Mouse (Mus musculus) heart, adult 2 months (tissue): ENCODE results near the gene Cep135. TPM values are rescaled to one million over a fixed set of nuclear protein-coding genes. Genes with fewer than 3 reads are reported as not detected.
A peak's percentile ranks its signal among the peaks of the same experiment; 100 is the strongest.

ENCODE experiments used
- DNase-seq, 2 experiments: peaks; one replicate each; pipeline ENCODE4 v3.0.0; 2021
- H3K27ac ChIP-seq: fragments of 200-600 bp; 2 replicates; pipeline ENCODE4 v1.8.1; 2022
- H3K27me3 ChIP-seq: fragments of 200-500 bp; 2 replicates; pipeline ENCODE4 v1.6.1; 2012; ENCODE audit warnings: mild to moderate bottlenecking, low read length, inconsistent platforms, mixed read lengths; ENCODE audit not compliant: control insufficient read depth, insufficient read depth
- H3K36me3 ChIP-seq: fragments of 200-500 bp; 2 replicates; pipeline ENCODE4 v1.6.1; 2012; ENCODE audit warnings: low read length, inconsistent platforms; ENCODE audit not compliant: control insufficient read depth, insufficient read depth
- H3K4me1 ChIP-seq: fragments of 200-500 bp; 2 replicates; pipeline ENCODE4 v1.6.1; 2011; ENCODE audit warnings: low read length; ENCODE audit not compliant: control insufficient read depth, insufficient read depth
- H3K4me3 ChIP-seq: fragments of 200-600 bp; 2 replicates; pipeline ENCODE4 v1.8.1; 2022
- H3K79me2 ChIP-seq: fragments of 200-500 bp; replicated peaks from 2 replicates; pipeline ENCODE4 v1.6.1; 2012; ENCODE audit warnings: mild to moderate bottlenecking, inconsistent platforms, low read length, moderate library complexity, mixed read lengths; ENCODE audit not compliant: control insufficient read depth, insufficient read depth
- H3K9ac ChIP-seq: fragments of 200-500 bp; 2 replicates; pipeline ENCODE4 v1.6.1; 2012; ENCODE audit warnings: low read depth, mild to moderate bottlenecking, control low read depth, inconsistent platforms, low read length, mixed read lengths
- CTCF ChIP-seq: fragments of 200-600 bp; IDR thresholded peaks from 2 replicates; pipeline ENCODE4 v1.8.1; 2022; ENCODE audit warnings: antibody characterized with exemption, mild to moderate bottlenecking, moderate library complexity
- EP300 ChIP-seq: fragments of 200-500 bp; IDR thresholded peaks from 2 replicates; pipeline ENCODE4 v1.6.1; 2011; ENCODE audit warnings: low read depth, low read length, control low read depth; ENCODE audit not compliant: insufficient read depth
- POLR2A ChIP-seq: fragments of 200-500 bp; IDR thresholded peaks from 2 replicates; pipeline ENCODE4 v1.6.1; 2011; ENCODE audit warnings: mild to moderate bottlenecking, low read depth, low read length, control low read depth; ENCODE audit not compliant: insufficient read depth
- WGBS: fragments of 180-500 bp; shearing (Covaris S2); methylation state at CpG from one replicate; pipeline ENCODE4 v1.1.7; 2018; 5-methylcytosine and 5-hydroxymethylcytosine counted together
- intact Hi-C: fragments of 180-260 bp; cut with DNase I; formaldehyde crosslinking; loops from one replicate; pipeline ENCODE4 v1.15.1; 2025
- polyA plus RNA-seq: library from polyadenylated mRNA; depleted of rRNA; stranded (reverse); fragments of >200 nt; gene quantifications from 2 replicates; pipeline ENCODE4 v1.2.3, GENCODE M21; 2012
- total RNA-seq, 2 experiments: library from RNA; stranded (reverse); gene quantifications; 2 replicates each; pipeline ENCODE4 v1.2.3; 2021

The Cep135 gene
- total and polyA plus RNA-seq, 3 experiments: 0.94 to 3.5 (median 3.0) TPM

DNA sequence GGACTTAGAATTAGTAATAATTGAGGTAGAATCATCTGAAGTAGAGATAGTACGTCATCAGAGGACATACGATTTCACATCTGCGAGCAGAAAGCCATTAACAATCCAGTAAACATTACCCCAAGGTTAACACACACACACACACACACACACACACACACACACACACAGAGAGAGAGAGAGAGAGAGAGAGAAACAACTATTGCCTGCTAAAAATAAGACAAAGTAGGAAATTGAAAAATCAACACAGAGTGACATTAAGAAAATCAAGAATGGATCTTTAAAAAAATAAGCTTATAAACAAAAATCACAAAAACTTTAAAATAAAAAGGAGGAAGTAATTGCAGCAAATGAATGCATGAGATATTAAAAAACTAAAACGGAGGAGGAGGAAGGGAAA, 61.4 kb downstream of the Cep135 start:
- H3K4me1 ChIP-seq: no peaks in the 10 kb centered on the region
- intact Hi-C loops: no loop called here
- H3K36me3 ChIP-seq: no peaks in the 10 kb centered on the region
- H3K27me3 ChIP-seq: no peaks in the 10 kb centered on the region
- TF ChIP-seq POLR2A (no peak), EP300 (no peak), CTCF (no peak)
- H3K27ac ChIP-seq: no peak overlapping the region
- no peak overlapping the region for H3K9ac ChIP-seq
- WGBS: 68% methylated on average over 4 of the region's 4 CpGs
- H3K79me2 ChIP-seq: no peaks in the 10 kb centered on the region
- DNase-seq: no peak
- H3K4me3 ChIP-seq: no peak overlapping the region

DNA sequence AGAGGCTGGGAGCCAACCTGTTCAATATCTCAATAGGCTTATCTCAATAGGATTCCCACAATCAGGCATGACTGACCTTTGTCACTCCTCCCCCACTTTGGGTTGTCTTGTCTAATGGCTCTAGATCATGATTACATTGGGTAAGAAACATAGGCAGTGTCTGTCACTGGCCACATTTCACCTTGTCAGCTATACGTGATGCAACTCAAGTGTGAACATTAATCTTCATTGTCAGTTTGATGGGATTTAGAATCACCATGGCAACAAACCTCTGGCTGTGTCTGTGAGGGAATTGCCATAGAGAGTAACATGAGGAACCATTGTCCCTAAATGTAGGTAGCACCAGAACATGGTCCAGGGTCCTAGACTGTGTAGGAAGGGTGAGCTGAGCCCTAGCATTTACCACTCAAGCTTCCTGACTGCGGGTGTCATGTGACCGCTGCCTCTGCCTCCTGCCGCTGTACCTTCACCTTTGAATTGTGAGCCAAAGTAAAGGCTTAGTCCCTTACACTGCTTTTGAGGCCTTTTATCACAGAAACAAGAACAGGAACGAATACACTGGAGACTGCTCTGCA, 62.7 kb downstream of the Cep135 start:
- DNase-seq: no peak
- WGBS: 70% methylated on average over 5 of the region's 5 CpGs
- no peak overlapping the region for H3K9ac ChIP-seq
- TF ChIP-seq EP300 (no peak), CTCF (no peak), POLR2A (no peak)
- H3K79me2 ChIP-seq: no peaks in the 10 kb centered on the region
- intact Hi-C loops: no loop called here
- no peaks in the 10 kb centered on the region for H3K4me1 ChIP-seq
- no peak overlapping the region for H3K27ac ChIP-seq
- no peaks in the 10 kb centered on the region for H3K27me3 ChIP-seq
- H3K4me3 ChIP-seq: no peak overlapping the region
- H3K36me3 ChIP-seq: no peaks in the 10 kb centered on the region

DNA sequence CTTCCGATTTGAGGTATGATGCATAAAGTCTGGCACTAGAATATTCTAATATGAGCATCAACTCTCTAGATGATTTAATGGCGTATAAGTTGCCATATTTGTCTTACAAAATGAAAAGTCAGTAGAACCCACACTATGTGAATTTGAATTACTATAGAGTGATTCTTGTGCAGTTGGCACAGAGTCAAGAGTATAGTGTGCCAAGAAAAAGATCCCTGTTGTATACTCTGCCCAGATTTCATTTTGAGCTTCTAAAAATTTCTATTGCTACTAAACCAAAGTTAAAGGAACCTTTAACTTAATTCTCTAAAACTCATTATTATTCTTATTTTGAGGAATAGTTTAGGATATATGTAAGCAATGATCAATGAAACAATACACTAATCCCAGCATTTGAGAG, 67.7 kb downstream of the Cep135 start, which contains the start of gene C530008M17Rik:
Gene C530008M17Rik (plus strand): TSS at position 301 of the 400 bp plus-strand sequence.
- Histone ChIP-seq H3K27ac (no peak within 1 kb of the TSS), H3K79me2 (no peaks in the 10 kb centered on the region), H3K27me3 (peaks cover 3% of the 10 kb centered on the region; the same call in 1 of the 2 replicates), H3K4me3 (peak within 1 kb of the TSS; percentile 50), H3K36me3 (no peaks in the 10 kb centered on the region), H3K4me1 (no peaks in the 10 kb centered on the region), H3K9ac (peak within 1 kb of the TSS; percentile 3)
- no peak for TF ChIP-seq CTCF
- TF ChIP-seq EP300: no peak
- TF ChIP-seq POLR2A: no peak
- intact Hi-C loops: no loop called here
- 71% methylated on average over 2 of the region's 2 CpGs for WGBS
- DNase-seq: no peak

DNA sequence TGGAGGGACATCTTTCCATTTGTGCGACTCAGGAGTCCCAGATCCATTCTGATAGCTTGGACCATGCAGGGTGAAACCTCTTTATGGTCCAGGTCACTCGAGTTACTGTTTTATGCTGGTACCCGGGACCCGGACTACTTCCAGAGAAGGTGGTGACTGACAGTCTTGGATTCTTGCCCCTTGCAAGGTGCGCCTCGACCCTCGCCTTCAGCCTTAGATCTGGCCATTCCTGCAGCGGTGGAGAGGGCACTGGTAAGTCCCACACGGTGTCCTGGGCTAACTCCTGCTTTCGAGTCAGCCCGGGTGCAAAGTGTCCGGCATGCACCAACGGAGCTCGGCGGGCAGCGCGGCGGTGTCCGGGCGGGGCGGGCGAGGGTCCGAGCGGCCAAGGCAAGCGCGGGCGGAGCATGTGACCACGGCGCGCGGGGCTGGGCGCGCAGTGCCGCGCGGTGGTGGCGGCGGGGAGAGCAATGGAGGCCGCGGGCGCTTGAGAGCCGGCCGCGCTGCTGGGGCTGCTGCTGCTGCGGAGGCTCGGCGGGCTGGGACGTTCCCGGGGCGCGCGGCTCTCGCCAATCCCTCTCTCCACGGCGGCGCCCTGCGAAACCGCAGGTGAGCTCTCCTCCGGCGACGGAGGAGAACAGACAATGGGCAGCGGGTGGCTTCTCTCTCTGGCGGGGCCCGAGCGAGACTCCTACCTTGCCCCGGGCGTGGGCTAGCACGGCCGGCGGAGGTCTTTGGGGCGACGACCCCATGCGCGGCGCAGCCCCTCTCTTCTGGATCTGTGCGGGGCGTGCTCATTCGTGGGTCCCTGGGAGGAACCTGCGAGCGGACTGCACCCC, 69.0 kb downstream of the Cep135 start:
- 1% methylated on average over 76 of the region's 80 CpGs for WGBS
- no peaks in the 10 kb centered on the region for H3K36me3 ChIP-seq
- intact Hi-C loops: no loop called here
- H3K9ac ChIP-seq: peak overlapping the region; percentile 3
- peaks cover 3% of the 10 kb centered on the region; the same call in 1 of the 2 replicates for H3K27me3 ChIP-seq
- H3K4me1 ChIP-seq: no peaks in the 10 kb centered on the region
- peak overlapping the region; percentile 50 for H3K4me3 ChIP-seq
- H3K79me2 ChIP-seq: no peaks in the 10 kb centered on the region
- no peak overlapping the region for H3K27ac ChIP-seq
- TF ChIP-seq POLR2A: no peak
- no peak for TF ChIP-seq EP300
- TF ChIP-seq CTCF: peak; percentile 51
- peak; percentile 45 to 56 for DNase-seq

DNA sequence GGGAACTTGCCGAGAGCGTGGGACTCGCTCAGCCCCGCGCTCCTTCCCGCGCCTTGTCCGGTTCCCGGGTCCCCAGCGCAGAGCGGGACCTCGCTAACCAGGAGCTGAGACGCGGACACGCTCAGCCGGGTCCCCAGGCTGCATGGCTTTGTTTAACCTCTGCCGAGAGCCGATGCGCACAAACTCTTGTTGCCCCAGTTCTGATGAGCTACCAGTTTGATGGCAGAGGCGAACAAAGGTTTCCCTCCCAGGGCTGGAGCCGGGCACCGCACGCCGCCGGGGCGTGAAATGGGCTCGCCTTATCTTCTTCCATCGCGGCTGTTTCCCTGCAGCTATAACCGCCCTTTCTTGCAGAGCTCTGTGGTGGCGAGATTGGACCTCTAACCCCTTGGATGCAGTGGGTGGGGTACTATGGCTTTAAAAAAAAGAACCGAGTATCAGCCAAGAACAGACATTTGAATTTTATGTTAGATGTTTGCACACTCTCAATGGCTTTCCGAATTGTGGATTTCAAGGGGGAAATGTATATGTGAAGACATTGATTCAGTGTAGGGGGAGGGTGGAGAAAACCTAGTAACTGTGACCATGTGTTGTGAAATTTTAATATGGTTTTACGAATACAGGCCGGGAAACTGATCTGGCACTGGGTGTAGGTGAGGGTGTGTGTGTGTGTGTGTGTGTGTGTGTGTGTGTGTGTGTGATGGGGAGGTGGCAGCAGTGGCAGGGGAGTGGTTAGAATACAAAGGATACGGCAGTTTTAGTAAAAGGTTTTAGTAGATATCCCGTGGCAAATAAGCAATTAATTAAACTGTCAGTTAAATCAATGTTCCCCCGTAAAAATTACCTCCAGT, 69.8 kb downstream of the Cep135 start:
- 12% methylated on average over 38 of the region's 38 CpGs for WGBS
- DNase-seq: no peak
- H3K36me3 ChIP-seq: no peaks in the 10 kb centered on the region
- H3K4me1 ChIP-seq: no peaks in the 10 kb centered on the region
- no peak for TF ChIP-seq EP300
- peak overlapping the region; percentile 3 for H3K9ac ChIP-seq
- intact Hi-C loops: no loop called here
- H3K4me3 ChIP-seq: peak overlapping the region; percentile 50
- H3K27me3 ChIP-seq: peaks cover 3% of the 10 kb centered on the region; the same call in 1 of the 2 replicates
- no peaks in the 10 kb centered on the region for H3K79me2 ChIP-seq
- H3K27ac ChIP-seq: no peak overlapping the region
